Mouse (Mus musculus) kidney, postnatal 14 days (tissue): ENCODE measurements around the gene Olfr78.
A peak's percentile ranks its signal among the peaks of the same experiment; 100 is the strongest.

Experiments used
- DNase-seq: peaks from one replicate; pipeline ENCODE4 v3.0.0; 2022; ENCODE audit warnings: mixed read lengths

Gene Olfr78

DNA sequence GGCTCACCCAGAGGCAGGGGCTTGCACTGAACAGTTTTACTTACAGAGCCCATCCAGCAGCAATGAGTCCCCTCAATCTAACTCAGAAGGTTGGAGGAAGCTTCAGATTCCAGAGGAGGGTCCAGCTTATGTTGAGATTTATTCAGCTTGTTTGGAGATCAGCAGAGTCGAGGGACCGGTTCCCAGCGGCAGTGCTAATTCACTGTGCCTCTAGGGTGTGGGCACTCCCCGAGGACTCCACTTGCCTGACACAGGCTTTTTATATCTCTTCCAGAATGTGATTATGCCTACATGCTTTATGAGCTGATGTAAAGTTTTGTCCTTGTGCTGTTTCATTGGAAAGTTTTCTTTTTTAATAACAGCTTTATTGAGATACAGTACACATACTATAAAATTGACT, at the start of gene Olfr78, which contains the start of gene Olfr560:
Gene Olfr78, minus strand, starts transcription at position 206 of the 400 bp plus-strand sequence.
Gene Olfr560, minus strand, starts transcription at position 101 of the 400 bp plus-strand sequence.
- no peak for DNase-seq

GRCm38 (mm10) chr7:102803180-102803579, 43.9 kb upstream of the Olfr78 start, which contains the start of gene Olfr564:
Gene Olfr564, plus strand, starts transcription at chr7:102803480.
- DNase-seq, result no peak

- DNase-seq, result no peak
These were observed 11.7 kb upstream of the Olfr78 start, which contains the start of gene Olfr561 for GRCm38 (mm10) chr7:102770921-102771320. Gene Olfr561, plus strand, starts transcription at chr7:102771221.

DNA sequence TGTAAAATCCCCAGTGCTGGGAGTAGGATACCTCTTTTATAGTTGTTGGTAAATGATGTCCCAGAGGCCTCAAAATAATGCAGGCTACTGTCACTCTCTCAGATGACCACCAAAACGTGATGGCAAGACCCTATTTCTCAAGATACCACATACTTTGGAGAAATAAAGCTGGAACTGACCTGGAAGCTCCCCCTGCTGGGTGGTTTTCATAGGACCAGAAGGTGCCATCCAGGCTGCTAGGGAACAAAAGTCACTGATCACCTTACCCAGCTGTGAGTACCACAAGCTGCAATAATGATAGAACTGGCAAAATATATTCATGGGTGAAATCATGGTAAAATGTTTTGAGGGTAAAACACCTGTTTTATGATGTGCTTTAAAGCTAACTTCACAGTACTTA, 7.2 kb downstream of the Olfr78 start:
- DNase-seq, result no peak

DNA sequence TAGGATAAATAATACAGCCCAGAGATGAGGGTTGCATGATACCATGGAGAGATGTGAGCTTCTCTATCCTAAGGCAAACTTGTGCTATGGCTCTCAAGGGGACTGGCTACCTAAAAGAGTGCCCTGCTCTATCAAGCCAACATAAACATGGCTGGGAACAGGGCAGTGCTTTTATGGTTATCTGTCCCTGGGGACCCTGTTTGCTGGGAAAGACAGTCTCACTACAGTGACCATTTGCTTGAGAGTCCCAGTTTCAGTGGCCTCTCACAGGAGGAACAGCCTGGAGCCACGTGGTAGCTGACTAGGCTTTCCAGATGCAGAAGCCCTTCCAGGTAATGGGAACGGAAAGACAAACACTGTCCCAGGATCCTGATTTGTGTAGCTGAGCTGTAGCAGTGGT, 21.6 kb downstream of the Olfr78 start:
- DNase-seq, result no peak

- no peak for DNase-seq
These were observed 25.5 kb downstream of the Olfr78 start for GRCm38 (mm10) chr7:102733793-102734192.

DNA sequence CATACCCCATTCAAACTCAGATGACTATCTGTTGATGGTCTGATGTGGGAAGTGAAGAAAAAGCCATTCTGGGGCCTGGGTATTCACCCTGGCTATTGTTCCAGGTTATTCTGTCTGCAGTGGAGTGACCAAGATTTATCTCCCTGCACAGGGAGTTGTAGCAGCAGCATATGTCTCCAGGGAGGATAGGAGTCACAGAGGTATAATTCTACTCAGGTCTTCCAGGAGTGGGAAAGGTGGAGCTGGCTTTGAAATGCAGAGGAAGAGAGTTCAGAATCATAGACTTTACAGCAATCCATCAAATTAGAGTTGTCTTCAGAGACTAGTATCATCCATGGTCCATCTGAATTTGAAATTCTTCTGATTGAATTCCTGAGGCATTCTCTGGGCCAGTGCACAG, 31.9 kb downstream of the Olfr78 start, which contains the start of gene Olfr559:
Gene Olfr559, minus strand, starts transcription at position 101 of the 400 bp plus-strand sequence.
- DNase-seq, result no peak

GRCm38 (mm10) chr7:102718970-102719369, 40.3 kb downstream of the Olfr78 start, which contains the start of gene Olfr33:
Gene Olfr33, minus strand, starts transcription at chr7:102719070.
- no peak for DNase-seq

DNA sequence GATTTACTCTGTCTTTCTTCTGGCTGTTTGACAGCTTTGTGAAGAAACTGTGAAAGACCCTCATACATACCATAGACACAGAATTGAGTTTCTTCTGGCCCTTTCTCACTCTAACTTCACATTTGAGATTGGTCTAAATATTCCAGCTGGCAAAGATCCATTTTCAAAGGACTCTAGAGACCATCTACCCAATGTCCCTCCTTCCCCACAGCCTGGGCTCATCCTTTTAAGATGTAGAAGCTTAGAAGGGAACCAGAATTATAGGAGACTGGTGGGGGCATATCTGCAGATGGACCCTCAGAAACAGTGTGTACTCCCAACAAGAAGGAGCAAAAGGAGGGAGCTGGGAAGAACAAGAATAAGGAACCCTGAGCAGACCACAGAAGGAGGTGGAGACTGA, 57.4 kb downstream of the Olfr78 start, which contains the start of gene Olfr558:
Gene Olfr558, plus strand, starts transcription at position 301 of the 400 bp plus-strand sequence.
- no peak for DNase-seq

GRCm38 (mm10) chr7:102698461-102698860, 60.8 kb downstream of the Olfr78 start:
- no peak for DNase-seq

GRCm38 (mm10) chr7:102695358-102696125, 63.7 kb downstream of the Olfr78 start, which contains the start of gene Olfr557:
Gene Olfr557, plus strand, starts transcription at chr7:102695910.
- DNase-seq, result peak; percentile 31
